Mouse (Mus musculus) bone marrow macrophage, adult 2 months (primary cell): ENCODE results near the gene Abhd6. TPM values are rescaled to one million over a fixed set of nuclear protein-coding genes. Genes with fewer than 3 reads are reported as not detected.

Experiments used
- H3K27ac ChIP-seq: 2 replicates; pipeline ENCODE4 v1.5.1; 2012; ENCODE audit warnings: low read depth, low read length; ENCODE audit not compliant: insufficient read depth
- H3K4me1 ChIP-seq: 2 replicates; pipeline ENCODE4 v1.6.1; 2012; ENCODE audit warnings: low read length; ENCODE audit not compliant: control insufficient read depth, insufficient read depth
- H3K4me3 ChIP-seq: 2 replicates; pipeline ENCODE4 v1.5.1; 2012; ENCODE audit warnings: mild to moderate bottlenecking, low read length, moderate library complexity; ENCODE audit not compliant: insufficient read depth
- CTCF ChIP-seq: IDR thresholded peaks from 2 replicates; pipeline ENCODE4 v1.5.1; 2012; ENCODE audit warnings: low read depth, mild to moderate bottlenecking, low read length, moderate library complexity
- POLR2A ChIP-seq: IDR thresholded peaks from 2 replicates; pipeline ENCODE4 v1.6.1; 2012; ENCODE audit warnings: mild to moderate bottlenecking, low read depth, low read length, borderline replicate concordance
- polyA plus RNA-seq: library from polyadenylated mRNA; stranded (reverse); fragments of >200 nt; gene quantifications from 2 replicates; pipeline ENCODE4 v1.2.4, GENCODE M21; 2012; ENCODE audit not compliant: missing spikeins, insufficient read depth, insufficient read length

Abhd6 gene
- 0.54 TPM in 1 of 2 replicates, not detected in the other for polyA plus RNA-seq

DNA sequence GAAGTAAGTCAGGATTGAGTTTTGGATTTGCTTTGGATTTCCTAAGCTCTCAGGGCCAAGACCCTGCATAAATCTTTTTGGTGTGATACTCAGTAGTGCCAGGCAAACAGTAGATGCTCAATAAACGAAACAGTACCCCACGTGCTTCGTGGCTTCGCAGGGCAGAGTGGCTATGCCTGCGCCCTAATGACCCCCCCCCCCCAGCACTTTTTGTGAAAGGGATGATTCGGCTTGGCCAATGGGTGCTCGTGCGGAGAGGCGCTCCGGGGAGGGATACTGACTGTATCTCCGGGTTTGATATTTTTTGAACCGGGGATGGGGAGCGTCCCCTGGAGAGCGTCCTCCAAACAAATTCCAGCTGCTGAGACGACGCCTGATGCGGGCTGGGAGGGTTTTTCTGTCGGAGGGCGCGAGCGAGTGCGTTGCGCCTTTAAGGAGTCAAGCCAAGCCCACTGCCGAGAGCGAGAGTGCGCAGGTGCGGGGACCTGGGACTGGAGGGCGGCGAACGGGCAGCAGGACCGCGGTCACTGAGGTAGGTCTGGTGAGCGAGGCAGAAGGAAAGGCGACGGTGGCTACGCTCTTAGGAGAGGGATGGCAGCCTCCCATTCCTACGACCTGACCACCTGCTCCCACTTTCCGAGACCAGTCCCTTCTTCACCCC is at the start of gene Abhd6:
Abhd6 (plus strand) TSS at position 471 of the 661 bp plus-strand sequence.
- peaks cover 16% of the 10 kb centered on the region for H3K4me1 ChIP-seq
- TF ChIP-seq POLR2A (no peak), CTCF (no peak)
- peak within 1 kb of the TSS; percentile 76 for H3K4me3 ChIP-seq
- no peak within 1 kb of the TSS for H3K27ac ChIP-seq

DNA sequence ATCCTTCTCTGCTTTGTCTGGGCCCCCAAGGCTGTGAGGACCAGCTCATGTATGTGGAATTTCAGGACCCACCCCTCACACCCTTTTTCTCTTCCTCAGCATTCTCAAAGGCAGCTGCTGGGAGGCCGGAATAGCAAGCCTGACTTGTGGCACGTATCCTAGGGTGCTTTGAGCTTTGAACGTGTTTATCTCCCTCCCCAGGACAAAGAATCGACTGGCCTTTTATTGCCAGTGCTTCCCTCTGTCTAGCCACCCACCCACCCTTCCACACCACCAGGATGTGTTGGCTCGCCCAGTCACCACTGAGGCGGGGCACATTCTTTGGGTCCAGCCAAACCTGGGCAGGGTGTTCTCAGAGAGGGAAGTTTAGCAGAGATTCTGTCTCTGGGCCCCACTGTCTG is 48.6 kb upstream of the Abhd6 start:
- no peak overlapping the region for H3K4me3 ChIP-seq
- H3K27ac ChIP-seq, result no peak overlapping the region
- TF ChIP-seq CTCF (no peak), POLR2A (no peak)
- peaks cover 8% of the 10 kb centered on the region for H3K4me1 ChIP-seq

DNA sequence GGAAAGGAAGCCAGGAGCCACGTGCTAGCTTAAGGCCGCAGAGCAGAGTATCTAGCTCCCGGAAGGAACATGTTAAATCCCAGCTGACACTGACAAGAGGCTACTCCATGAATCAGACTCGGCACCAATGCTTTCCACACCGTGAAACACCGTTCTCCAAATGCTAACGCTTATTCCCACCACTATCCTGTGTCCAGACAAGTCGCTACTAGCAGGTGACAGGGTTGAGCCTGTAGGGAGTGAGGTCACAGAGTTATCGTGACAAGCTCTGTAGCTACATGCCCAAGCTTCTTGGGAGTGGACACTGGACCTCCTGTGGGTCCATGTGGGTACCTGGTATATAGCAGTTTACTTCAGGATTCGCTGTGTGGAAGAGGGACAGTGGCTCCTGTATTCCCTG is 46.3 kb upstream of the Abhd6 start:
- peaks cover 9% of the 10 kb centered on the region for H3K4me1 ChIP-seq
- TF ChIP-seq CTCF, result no peak
- TF ChIP-seq POLR2A, result no peak
- H3K27ac ChIP-seq, result no peak overlapping the region
- H3K4me3 ChIP-seq, result no peak overlapping the region

DNA sequence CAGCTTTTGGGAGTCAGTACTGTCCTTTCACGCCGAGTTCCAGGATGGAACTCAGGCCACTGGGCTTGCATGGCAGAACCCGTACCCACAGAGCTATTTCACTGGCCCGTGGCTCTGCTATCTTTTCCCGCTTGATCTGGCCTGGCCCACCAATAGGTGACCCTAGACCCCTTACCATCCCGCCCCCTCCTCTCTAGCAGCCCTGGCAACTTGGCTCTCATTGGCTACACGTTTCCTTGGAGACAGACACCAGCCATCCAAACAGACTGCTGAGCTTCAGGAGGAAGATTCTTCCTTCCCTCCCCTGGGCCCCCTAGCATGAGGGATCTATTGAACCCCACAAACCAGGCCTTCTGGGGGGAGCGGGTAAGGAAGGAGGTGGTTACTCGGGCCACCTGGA is 45.7 kb upstream of the Abhd6 start, which contains the start of gene Gm45521:
Gm45521 (plus strand) TSS at position 240 of the 400 bp plus-strand sequence.
- H3K4me1 ChIP-seq, result peaks cover 15% of the 10 kb centered on the region
- no peak within 1 kb of the TSS for H3K4me3 ChIP-seq
- no peak for TF ChIP-seq CTCF
- TF ChIP-seq POLR2A, result no peak
- no peak within 1 kb of the TSS for H3K27ac ChIP-seq

DNA sequence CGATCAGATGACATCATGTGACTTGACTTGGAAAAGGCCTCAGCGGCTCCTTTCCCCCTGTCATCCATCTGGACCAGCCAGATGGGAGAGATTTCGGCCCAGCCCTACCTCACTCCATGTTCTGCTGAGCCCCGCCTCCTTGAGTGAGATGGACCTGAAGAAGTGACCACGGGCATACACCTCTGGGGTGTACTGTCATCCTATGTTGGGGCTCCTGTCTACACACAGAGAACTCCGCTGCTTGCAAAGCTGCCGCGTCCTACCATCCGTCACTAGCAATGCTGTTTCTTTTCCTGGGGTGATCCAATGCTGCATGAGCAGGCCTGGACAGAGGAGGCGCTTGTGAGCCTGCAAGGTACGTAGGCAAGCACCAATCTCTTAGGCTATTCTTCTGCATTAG is 42.1 kb upstream of the Abhd6 start:
- H3K4me3 ChIP-seq, result no peak overlapping the region
- H3K4me1 ChIP-seq, result peaks cover 15% of the 10 kb centered on the region
- no peak overlapping the region for H3K27ac ChIP-seq
- TF ChIP-seq CTCF (no peak), POLR2A (no peak)

DNA sequence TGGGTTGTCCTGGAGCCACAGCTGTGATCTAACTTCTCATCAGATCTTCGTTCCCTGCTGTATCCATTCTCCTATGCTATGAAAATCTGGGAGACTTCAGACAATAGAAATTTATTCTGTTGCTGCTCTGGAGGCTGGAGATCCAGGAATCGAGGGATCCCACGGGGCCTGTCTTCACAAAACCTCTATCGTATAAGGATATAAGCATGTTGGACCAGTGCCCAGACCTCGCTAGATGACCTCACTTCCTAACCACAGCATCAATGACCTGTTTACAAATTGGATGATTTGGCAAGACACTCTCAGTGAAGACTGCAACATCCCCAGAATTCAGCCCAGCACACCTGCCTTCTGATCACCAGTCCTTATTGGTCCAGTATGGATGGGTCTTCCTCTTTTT is 41.0 kb upstream of the Abhd6 start:
- no peak overlapping the region for H3K4me3 ChIP-seq
- TF ChIP-seq POLR2A, result no peak
- no peak for TF ChIP-seq CTCF
- H3K4me1 ChIP-seq, result peaks cover 15% of the 10 kb centered on the region
- H3K27ac ChIP-seq, result no peak overlapping the region

DNA sequence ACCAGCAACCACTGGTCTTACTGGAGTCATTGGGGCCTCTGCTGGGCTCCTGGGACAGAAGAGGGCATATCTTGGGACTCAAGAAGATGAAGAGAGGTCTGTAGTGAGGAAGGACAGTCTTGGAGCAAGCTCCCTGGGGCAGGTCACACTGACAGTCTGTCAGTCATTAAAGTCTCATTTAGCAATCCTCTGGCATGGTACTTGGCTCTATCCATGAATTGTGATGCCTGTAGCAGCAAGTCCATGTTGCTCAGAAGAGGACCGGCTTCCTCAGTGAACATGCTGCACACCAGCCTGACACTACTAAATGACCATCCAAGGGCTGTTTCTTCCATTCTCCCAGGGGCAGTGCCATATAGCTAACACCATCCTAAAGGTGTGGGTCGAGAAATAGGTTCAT is 40.1 kb upstream of the Abhd6 start:
- no peak overlapping the region for H3K27ac ChIP-seq
- no peak overlapping the region for H3K4me3 ChIP-seq
- peaks cover 15% of the 10 kb centered on the region for H3K4me1 ChIP-seq
- TF ChIP-seq CTCF (no peak), POLR2A (no peak)

DNA sequence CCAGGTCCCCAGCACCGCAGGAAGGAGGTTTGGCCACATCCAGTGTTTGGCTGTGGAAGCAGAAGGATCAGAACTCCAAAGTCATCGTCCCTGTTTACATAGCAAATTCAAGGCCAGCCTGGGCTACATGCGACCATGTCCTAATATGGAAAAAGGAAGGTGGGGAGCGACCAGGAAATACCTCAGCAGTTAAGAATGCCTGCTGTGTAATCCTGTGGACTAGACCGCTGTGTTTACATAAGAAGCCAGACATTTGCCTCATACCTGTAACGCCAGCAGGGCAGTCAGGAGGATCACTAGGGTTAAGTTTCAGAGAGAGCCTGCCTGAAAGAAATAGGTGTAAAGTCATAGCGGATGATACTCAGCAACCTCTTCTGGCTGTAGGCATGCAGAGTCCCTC is 39.5 kb upstream of the Abhd6 start:
- Histone ChIP-seq H3K27ac (no peak overlapping the region), H3K4me1 (peaks cover 15% of the 10 kb centered on the region)
- TF ChIP-seq CTCF (no peak), POLR2A (no peak)

DNA sequence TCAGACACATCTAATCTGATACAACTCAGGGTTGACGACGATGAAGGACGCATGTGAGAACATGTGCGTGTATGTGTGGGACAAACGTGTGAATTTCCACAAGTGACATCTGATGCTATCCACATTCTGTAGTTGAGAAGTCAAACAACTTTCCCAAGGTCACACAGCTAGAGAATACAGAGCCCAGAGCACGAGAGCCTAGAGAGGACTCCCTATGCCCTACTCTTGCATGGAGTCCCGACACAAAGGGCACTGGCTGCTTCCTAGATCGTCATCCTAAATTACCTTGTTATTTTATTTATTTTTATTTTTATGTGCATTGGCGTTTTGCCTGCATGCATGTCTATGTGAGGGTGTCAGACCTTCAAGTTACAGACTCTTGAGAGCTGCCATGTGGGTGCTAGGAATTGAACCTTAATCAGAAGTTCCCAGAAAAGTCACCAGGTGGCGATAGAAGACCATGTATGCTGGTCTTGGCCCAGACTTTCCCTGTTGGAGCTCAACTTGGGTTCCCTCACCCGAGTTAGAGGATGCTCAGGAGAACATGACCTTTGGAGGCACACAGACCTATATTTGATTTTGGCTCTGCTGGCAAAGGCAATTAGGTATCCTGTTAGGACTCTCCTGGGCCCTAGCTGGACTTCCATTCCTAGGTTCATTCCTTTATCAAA is 38.3 kb upstream of the Abhd6 start:
- H3K4me1 ChIP-seq, result peaks cover 6% of the 10 kb centered on the region
- no peak overlapping the region for H3K4me3 ChIP-seq
- TF ChIP-seq POLR2A, result no peak
- TF ChIP-seq CTCF, result peak; percentile 75
- H3K27ac ChIP-seq, result no peak overlapping the region

More for the DNA sequence above, 39.5 kb upstream of the Abhd6 start:
- no peak overlapping the region for H3K4me3 ChIP-seq

DNA sequence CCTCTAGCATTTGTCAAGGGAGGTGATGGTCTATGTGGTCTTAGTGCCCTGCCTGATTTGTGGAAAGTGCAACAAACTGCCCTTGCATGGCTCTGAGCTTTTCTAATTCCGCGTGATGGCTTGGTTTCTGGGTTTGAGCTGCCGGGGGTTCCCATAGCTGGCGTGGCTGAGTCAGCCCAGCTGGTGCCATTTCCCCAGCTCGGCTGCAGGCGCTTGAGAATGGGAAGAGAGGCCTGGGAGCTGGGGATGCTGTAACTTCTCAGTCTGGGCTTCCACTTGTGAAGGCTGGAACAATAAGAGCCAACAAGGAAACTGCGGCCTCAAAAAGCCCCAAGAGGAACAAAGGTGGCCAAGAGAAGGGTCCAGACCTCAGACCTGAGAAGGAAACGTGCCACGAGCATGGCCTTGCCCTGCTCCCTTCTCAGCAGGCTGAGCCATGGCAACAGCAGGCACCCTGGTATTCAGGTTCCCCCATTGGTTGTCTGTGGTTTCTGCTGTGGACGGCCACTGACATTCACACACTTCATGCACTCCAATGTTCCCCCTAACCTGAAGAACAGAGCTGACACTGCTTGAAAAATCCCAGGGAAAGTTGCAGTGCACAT is 30.7 kb upstream of the Abhd6 start:
- Histone ChIP-seq H3K27ac (no peak overlapping the region), H3K4me3 (no peak overlapping the region), H3K4me1 (peaks cover 6% of the 10 kb centered on the region)
- no peak for TF ChIP-seq CTCF
- TF ChIP-seq POLR2A, result no peak

DNA sequence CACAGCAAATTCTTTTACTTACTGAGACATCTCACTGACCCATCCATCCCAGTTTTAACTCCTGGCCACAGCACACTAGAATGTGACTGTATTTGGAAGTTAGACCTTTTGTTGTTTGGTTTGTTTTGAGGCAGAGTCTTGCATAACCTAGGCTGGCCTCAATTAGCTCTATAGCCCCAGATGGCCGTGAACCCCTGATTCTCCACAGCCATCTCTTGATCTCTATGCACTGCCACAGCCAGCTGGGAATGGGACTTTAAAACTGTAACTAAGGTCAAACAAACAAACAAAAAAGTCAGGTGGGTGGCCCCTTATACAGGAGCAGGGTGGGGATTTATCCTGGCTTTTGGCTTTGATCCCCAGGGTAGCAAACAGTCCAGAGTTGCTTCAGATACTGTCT is 28.1 kb upstream of the Abhd6 start:
- TF ChIP-seq POLR2A, result no peak
- TF ChIP-seq CTCF, result no peak

More for the DNA sequence above, 28.1 kb upstream of the Abhd6 start:
- Histone ChIP-seq H3K27ac (no peak overlapping the region), H3K4me1 (peaks cover 23% of the 10 kb centered on the region), H3K4me3 (no peak overlapping the region)
